Mouse (Mus musculus) G1E (cell line): ENCODE results near the gene Vmn1r209. TPM values are rescaled to one million over a fixed set of nuclear protein-coding genes. Genes with fewer than 3 reads are reported as not detected.
"Not testable (repeated sequence)": the region's sequence is repeated elsewhere in the genome, so short reads cannot be mapped to it uniquely, and the experiment has no call there.

Source experiments
- ATAC-seq: 2 replicates; pipeline ENCODE4 v1.8.0; 2016; ENCODE audit warnings: mild to moderate bottlenecking; ENCODE audit not compliant: insufficient number of reproducible peaks, poor library complexity, low FRiP score, severe bottlenecking; ENCODE audit errors: extremely low read depth
- DNase-seq: peaks from one replicate; pipeline ENCODE4 v3.0.0; 2012; ENCODE audit warnings: low spot score
- H3K27me3 ChIP-seq: 2 replicates; pipeline ENCODE4 v1.6.1; 2012; ENCODE audit warnings: mild to moderate bottlenecking, low read length, inconsistent platforms; ENCODE audit not compliant: insufficient read depth
- H3K36me3 ChIP-seq: replicated peaks from 2 replicates; pipeline ENCODE3; 2012; ENCODE audit warnings: mild to moderate bottlenecking, inconsistent platforms
- H3K4me1 ChIP-seq: 2 replicates; pipeline ENCODE4 v1.6.1; 2012; ENCODE audit warnings: low read depth, low read length, inconsistent platforms, mixed read lengths; ENCODE audit not compliant: insufficient read depth
- H3K4me3 ChIP-seq: 2 replicates; pipeline ENCODE4 v1.5.1; 2012; ENCODE audit warnings: low read depth, mild to moderate bottlenecking, inconsistent platforms, low read length, moderate library complexity, mixed read lengths
- H3K9me3 ChIP-seq: replicated peaks from 2 replicates; pipeline ENCODE4 v1.6.1; 2012; ENCODE audit warnings: inconsistent platforms
- polyA plus RNA-seq: library from polyadenylated mRNA; stranded (reverse); fragments of >175 nt; gene quantifications from 2 replicates; pipeline ENCODE4 v1.2.3, GENCODE M21; 2012
- total RNA-seq, 2 experiments: library from RNA; stranded (forward) in 1 of 2; stranded (reverse) in 1 of 2; fragments of 200-1000 nt in 1 of 2; fragments of >200 nt in 1 of 2; fragmentation: Nextera tagmentation in 1 of 2; gene quantifications; 2 replicates each; pipeline ENCODE4 v1.2.3; 2014 to 2017

Gene Vmn1r209
- total and polyA plus RNA-seq, 3 experiments, result 0.22 TPM; not detected in 2

DNA sequence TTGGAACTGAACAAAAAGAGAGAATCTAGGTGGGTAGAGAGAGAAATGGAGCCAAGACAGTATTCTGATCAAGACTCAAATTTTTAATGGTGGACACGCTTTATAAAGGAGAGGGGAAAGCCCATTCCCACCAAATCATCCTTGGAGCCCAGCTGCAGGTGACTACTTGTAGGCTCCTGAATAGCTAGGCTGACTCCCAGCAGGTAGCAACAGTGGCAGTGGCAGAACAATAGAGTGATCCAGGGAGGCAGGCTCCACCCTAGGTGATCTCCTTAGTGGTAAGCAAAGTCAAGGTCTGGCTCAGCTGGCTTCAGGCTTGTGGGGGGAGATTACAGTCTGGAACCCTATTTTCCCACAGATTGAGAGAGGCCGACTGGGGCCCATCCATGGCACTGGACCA, 37.9 kb downstream of the Vmn1r209 start:
- not testable (repeated sequence) for ATAC-seq, H3K27me3 ChIP-seq, DNase-seq

More for the DNA sequence above, 37.9 kb downstream of the Vmn1r209 start:
- not testable (repeated sequence) for H3K4me1 ChIP-seq, H3K4me3 ChIP-seq, H3K36me3 ChIP-seq, H3K9me3 ChIP-seq

Other genes starting within 250 kb of the Vmn1r209 start
- not detected in 2 replicates for gene Vmn1r205, start 216.7 kb downstream of the Vmn1r209 start, total RNA-seq (2014; fragmentation: Nextera tagmentation)
- gene Vmn1r205, start 216.7 kb downstream of the Vmn1r209 start, total RNA-seq (2017), result 0.11 TPM in 1 of 2 replicates, not detected in the other
- gene Vmn1r205, start 216.7 kb downstream of the Vmn1r209 start, polyA plus RNA-seq, result not detected in 2 replicates
- not detected in 2 replicates for gene Vmn1r206, start 185.4 kb downstream of the Vmn1r209 start, total RNA-seq (2014; fragmentation: Nextera tagmentation)
- gene Vmn1r206, start 185.4 kb downstream of the Vmn1r209 start, total RNA-seq (2017), result 0.11 TPM in 1 of 2 replicates, not detected in the other
- gene Vmn1r206, start 185.4 kb downstream of the Vmn1r209 start, polyA plus RNA-seq, result not detected in 2 replicates
- not detected in 2 replicates for gene Vmn1r207-ps, start 80.1 kb downstream of the Vmn1r209 start, total RNA-seq (2014; fragmentation: Nextera tagmentation)
- gene Vmn1r207-ps, start 80.1 kb downstream of the Vmn1r209 start, total RNA-seq (2017), result 0.06 and 0.22 TPM in 2 replicates
- not detected in 2 replicates for gene Vmn1r207-ps, start 80.1 kb downstream of the Vmn1r209 start, polyA plus RNA-seq
- gene Vmn1r208, start 32.3 kb downstream of the Vmn1r209 start, total RNA-seq (2014; fragmentation: Nextera tagmentation), result not detected in 2 replicates
- 0.17 and 0.22 TPM in 2 replicates for gene Vmn1r208, start 32.3 kb downstream of the Vmn1r209 start, total RNA-seq (2017)
- not detected in 2 replicates for gene Vmn1r208, start 32.3 kb downstream of the Vmn1r209 start, polyA plus RNA-seq
- not detected in 2 replicates for gene Vmn1r210, start 21.7 kb upstream of the Vmn1r209 start, total RNA-seq (2014; fragmentation: Nextera tagmentation)
- not detected in 2 replicates for gene Vmn1r210, start 21.7 kb upstream of the Vmn1r209 start, total RNA-seq (2017)
- gene Vmn1r210, start 21.7 kb upstream of the Vmn1r209 start, polyA plus RNA-seq, result not detected in 2 replicates
- not detected in 2 replicates for gene Vmn1r211, start 47.9 kb upstream of the Vmn1r209 start, total RNA-seq (2014; fragmentation: Nextera tagmentation)
- 0.11 and 0.12 TPM in 2 replicates for gene Vmn1r211, start 47.9 kb upstream of the Vmn1r209 start, total RNA-seq (2017)
- not detected in 2 replicates for gene Vmn1r211, start 47.9 kb upstream of the Vmn1r209 start, polyA plus RNA-seq
- gene Vmn1r212, start 74.5 kb upstream of the Vmn1r209 start, total RNA-seq (2014; fragmentation: Nextera tagmentation), result not detected in 2 replicates
- not detected in 2 replicates for gene Vmn1r212, start 74.5 kb upstream of the Vmn1r209 start, total RNA-seq (2017)
- gene Vmn1r212, start 74.5 kb upstream of the Vmn1r209 start, polyA plus RNA-seq, result not detected in 2 replicates
- gene Vmn1r213, start 198.0 kb upstream of the Vmn1r209 start, total RNA-seq (2014; fragmentation: Nextera tagmentation), result not detected in 2 replicates
- gene Vmn1r213, start 198.0 kb upstream of the Vmn1r209 start, total RNA-seq (2017), result 0.12 and 0.33 TPM in 2 replicates
- not detected in 2 replicates for gene Vmn1r213, start 198.0 kb upstream of the Vmn1r209 start, polyA plus RNA-seq
- not detected in 2 replicates for gene Vmn1r214, start 220.7 kb upstream of the Vmn1r209 start, total RNA-seq (2014; fragmentation: Nextera tagmentation)
- under 0.01 and 0.06 TPM in 2 replicates for gene Vmn1r214, start 220.7 kb upstream of the Vmn1r209 start, total RNA-seq (2017)
- gene Vmn1r214, start 220.7 kb upstream of the Vmn1r209 start, polyA plus RNA-seq, result not detected in 2 replicates